Mouse (Mus musculus): ENCODE measurements around the gene Tmtc4.

Tmtc4 gene

GRCm38 (mm10) chr14:122973091-122973490, 10.7 kb downstream of the Tmtc4 start:
- DNase-seq = no peak

DNA sequence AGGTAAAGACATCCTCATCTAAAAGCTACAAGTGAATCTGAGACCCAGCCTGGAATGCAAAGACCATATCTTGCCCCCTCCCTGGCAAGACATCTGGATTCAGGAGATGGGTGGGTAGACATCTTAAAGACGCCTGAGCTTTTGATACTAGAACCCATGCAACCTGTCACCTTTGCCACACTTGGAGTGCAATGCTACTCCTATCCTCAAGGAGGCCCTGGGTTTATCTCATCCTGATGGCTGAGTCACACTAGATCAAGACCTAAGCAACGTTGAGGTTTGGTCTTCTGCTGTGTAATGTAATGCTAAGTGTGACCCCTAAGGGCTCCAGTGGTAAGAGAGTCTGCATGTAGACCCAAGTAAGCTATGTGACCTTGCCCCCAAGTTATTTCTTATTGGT, 15.8 kb downstream of the Tmtc4 start:
- no peak for DNase-seq

DNA sequence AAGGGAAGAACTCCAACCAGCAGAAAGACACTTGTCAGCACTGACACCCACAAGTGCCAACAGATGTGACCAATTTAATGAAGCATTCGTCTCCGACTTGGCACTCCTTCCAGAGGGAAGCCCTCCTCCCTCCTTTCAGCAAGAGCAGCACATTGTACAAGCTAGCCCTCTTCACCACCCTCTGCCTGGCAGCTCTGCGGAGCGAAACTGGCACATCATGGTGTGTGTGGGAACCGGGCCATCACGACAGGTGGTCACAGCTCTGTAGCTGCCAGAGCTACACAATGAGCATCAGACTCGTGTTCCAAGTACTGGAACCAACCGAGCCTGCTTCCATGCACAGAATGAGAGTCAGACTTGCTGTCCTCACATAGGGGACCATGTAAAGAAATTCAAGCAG, 25.9 kb downstream of the Tmtc4 start:
- DNase-seq = peak; percentile 74

- peak; percentile 52 for DNase-seq
These were observed 30.5 kb downstream of the Tmtc4 start for GRCm38 (mm10) chr14:122953331-122953730.

GRCm38 (mm10) chr14:122952556-122952955, 31.3 kb downstream of the Tmtc4 start:
- DNase-seq = no peak

DNA sequence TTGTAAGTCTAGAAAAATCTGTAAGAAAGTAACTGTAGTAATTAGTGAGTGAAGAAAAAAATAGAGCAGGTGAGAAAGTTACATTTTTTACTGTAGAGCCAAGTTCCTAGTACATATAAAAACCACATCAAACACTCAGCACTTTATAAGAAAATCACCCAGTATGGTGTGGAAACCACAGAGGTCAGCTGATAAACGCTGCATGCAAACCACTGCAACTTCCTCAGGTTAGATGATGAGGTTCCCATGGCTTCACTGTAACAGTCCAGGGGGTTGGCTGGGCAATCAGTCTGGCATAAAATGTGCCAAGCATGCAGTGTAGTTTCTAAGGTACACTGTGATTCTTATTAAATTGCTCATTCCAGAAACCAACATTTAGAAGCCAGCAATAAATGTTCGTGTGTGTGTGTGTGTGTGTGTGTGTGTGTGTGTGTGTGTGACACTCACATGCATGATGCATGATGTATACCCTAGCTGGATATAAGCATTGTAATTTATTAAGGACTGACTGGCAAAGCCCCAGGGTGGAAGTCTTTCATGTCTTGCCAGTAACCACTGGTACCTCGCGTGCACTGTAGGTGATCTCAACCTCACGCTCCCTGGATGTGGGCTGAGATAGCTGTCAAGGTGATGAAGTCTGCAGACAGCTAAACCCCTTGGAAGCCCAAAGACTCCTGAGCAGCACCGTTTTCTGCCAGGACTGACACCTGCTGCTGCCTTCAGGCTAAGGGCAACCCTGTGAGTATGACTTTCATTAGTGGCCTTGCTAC, 32.0 kb downstream of the Tmtc4 start:
- DNase-seq = no peak

- peak; percentile 30 for DNase-seq
These were observed 32.9 kb downstream of the Tmtc4 start for GRCm38 (mm10) chr14:122950915-122951314.

GRCm38 (mm10) chr14:122943475-122943853, 40.4 kb downstream of the Tmtc4 start:
- no peak for DNase-seq

GRCm38 (mm10) chr14:122942757-122943474, 40.9 kb downstream of the Tmtc4 start:
- peak; percentile 90 for DNase-seq

GRCm38 (mm10) chr14:122936460-122936859, 47.4 kb downstream of the Tmtc4 start:
- DNase-seq = no peak

- no peak for DNase-seq
These were observed 63.8 kb downstream of the Tmtc4 start for GRCm38 (mm10) chr14:122920011-122920410.

- no peak for DNase-seq
These were observed 66.2 kb downstream of the Tmtc4 start for GRCm38 (mm10) chr14:122917676-122918075.

DNA sequence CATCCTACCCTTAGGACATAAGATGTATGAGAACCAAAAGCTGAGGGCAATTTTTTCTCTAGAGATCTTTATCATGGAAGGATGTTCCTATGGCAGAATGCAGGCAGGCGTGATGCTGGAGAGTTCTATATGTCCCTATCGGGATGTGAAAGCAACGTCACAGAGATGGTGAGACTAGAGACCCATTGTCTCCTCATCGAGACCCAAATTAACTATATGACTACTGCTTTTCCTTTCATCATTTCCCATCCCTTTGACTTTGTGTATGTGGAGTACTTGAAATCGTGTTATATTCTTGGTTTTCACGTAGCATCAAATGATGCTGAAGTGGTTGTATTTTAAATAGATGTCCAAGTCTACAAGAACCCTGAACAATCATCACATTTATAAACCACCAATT, 70.2 kb downstream of the Tmtc4 start, which contains the start of gene Ggact:
TSS of gene Ggact (minus strand) at position 101 of the 400 bp plus-strand sequence.
- no peak for DNase-seq

GRCm38 (mm10) chr14:122912812-122913498, 70.9 kb downstream of the Tmtc4 start:
- peak; percentile 67 for DNase-seq

- DNase-seq = peak; percentile 22
These were observed 71.7 kb downstream of the Tmtc4 start for GRCm38 (mm10) chr14:122912137-122912536.

DNA sequence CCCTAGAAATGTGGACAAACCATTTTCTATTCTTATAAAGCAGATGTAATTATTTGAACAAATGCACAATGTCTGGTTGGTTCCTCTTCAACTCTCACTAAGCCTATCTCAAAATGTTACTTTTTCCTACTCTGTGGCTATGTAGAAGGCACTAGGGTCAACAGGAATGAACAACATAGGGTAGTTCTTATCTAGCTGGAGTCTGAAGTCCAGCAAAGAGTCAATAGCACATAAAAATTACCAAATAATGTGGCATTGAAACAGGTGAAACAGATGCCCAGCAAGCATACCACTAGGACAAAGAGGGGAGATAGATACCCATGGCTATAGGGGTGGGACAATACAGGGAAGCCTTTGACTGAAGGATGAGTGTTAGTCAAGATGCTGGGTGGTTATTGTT, 72.6 kb downstream of the Tmtc4 start:
- no peak for DNase-seq

DNA sequence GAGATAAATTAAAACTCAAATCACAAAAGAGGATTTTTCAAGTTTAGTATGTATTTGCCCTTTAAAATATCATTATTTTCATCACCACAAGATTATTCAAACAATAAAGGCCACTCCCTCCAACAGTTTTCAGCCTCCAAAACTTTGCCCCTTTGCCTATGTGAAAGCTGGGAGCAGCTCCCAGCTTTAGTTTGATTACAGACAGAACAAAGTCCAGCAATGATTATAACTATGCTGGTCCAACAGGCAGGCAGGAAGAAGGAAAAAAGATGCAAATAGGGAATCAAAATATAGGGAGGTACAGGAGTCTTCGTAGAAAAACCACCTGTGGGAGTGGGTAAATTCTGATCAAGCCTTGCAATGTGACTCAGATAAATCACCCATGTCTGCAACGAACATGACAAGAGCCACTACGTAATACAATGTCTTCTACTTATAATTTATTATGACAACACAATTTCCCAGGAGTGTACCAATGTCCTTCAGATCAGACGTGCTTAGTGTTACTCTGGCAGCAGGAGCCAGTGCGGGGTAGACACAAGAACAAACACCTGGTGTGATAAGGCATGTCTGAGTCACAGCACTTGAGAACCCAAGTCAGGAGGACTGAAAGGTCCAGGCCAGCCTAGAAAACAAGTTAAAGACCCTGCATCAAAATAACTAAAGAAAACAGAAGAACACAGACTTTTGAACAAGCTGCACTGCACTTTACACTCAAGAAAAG, 74.3 kb downstream of the Tmtc4 start:
- DNase-seq = no peak

DNA sequence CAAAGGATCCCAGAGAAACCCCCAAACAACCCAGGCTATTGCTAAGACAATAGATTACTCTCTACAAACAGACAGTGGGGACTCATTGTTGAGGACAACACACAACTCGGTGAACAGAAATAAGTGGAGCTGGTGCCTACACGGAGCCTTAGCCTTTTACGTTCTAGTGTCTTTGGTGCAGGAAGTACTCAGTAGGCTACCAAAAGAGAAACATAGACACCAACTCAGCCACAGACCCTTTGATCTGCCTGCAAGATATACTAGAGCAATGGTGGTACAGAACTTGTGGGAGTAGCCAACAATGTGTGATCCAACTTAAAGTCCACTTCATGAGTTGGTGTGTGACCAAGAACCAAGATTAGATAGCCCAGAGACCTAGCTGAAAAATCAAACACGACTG, 75.8 kb downstream of the Tmtc4 start:
- no peak for DNase-seq

- DNase-seq = no peak
These were observed 78.8 kb downstream of the Tmtc4 start for GRCm38 (mm10) chr14:122905007-122905406.

GRCm38 (mm10) chr14:122903923-122904351, 79.9 kb downstream of the Tmtc4 start:
- no peak for DNase-seq

DNA sequence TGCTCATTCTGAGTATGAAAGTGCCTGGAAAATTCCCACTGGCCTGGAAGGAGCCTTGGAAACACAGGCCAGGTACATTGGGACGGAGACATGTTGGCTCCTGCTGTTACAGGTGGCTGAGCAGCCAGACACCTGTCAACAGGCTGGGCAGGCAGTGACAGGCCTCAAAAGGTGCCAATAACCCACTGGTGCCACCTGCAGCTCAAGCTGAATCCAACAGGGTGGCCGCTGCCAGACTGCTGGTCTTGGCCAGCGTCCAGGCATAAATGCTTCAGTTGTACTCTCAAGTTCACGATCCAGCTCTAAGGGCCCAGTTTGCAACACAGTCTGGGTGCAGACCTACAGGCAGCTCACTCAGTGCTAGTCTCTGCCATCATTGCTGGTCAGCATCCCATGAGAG, 81.0 kb downstream of the Tmtc4 start:
- DNase-seq = peak; percentile 41

GRCm38 (mm10) chr14:122902136-122902535, 81.7 kb downstream of the Tmtc4 start:
- peak; percentile 25 for DNase-seq

- DNase-seq = no peak
These were observed 82.1 kb downstream of the Tmtc4 start for GRCm38 (mm10) chr14:122901715-122902114.

All from retina, postnatal 1 day (tissue).